Mouse (Mus musculus) spleen, postnatal 14 days (tissue): Measurements from ENCODE around the gene Cwc22.
"Not testable (repeated sequence)": the region's sequence is repeated elsewhere in the genome, so short reads cannot be mapped to it uniquely, and the experiment has no call there.

Experiments
- DNase-seq, 2 experiments: peaks; one replicate each; pipeline ENCODE4 v3.0.0; 2021 to 2022; ENCODE audit warnings: low spot score in 2 of 2

Cwc22 gene

GRCm38 (mm10) chr2:77897988-77898387, 48.2 kb downstream of the Cwc22 start:
- no peak for DNase-seq

GRCm38 (mm10) chr2:77897558-77897899, 48.6 kb downstream of the Cwc22 start:
- no peak for DNase-seq

- no peak for DNase-seq
Measured at GRCm38 (mm10) chr2:77896843-77897557, 49.2 kb downstream of the Cwc22 start.

- not testable (repeated sequence) for DNase-seq
Measured at GRCm38 (mm10) chr2:77895906-77896570, 50.1 kb downstream of the Cwc22 start.

- no peak for DNase-seq
Measured at GRCm38 (mm10) chr2:77894896-77895295, 51.3 kb downstream of the Cwc22 start.

- no peak for DNase-seq
Measured at GRCm38 (mm10) chr2:77893505-77893904, 52.7 kb downstream of the Cwc22 start.

GRCm38 (mm10) chr2:77892573-77892972, 53.6 kb downstream of the Cwc22 start:
- DNase-seq = no peak

- no peak for DNase-seq
Measured at GRCm38 (mm10) chr2:77890836-77891438, 55.2 kb downstream of the Cwc22 start.

- no peak for DNase-seq
Measured at GRCm38 (mm10) chr2:77889949-77890348, 56.2 kb downstream of the Cwc22 start.

GRCm38 (mm10) chr2:77889401-77889800, 56.8 kb downstream of the Cwc22 start:
- DNase-seq = no peak

GRCm38 (mm10) chr2:77888826-77889225, 57.3 kb downstream of the Cwc22 start:
- no peak for DNase-seq

GRCm38 (mm10) chr2:77888056-77888455, 58.1 kb downstream of the Cwc22 start:
- DNase-seq = no peak

- no peak for DNase-seq
Measured at GRCm38 (mm10) chr2:77887166-77887565, 59.0 kb downstream of the Cwc22 start.

- DNase-seq = no peak
Measured at GRCm38 (mm10) chr2:77885491-77886130, 60.6 kb downstream of the Cwc22 start.

GRCm38 (mm10) chr2:77885036-77885435, 61.1 kb downstream of the Cwc22 start:
- DNase-seq = no peak

GRCm38 (mm10) chr2:77884491-77884890, 61.7 kb downstream of the Cwc22 start:
- no peak for DNase-seq

- no peak for DNase-seq
Measured at GRCm38 (mm10) chr2:77882961-77883360, 63.2 kb downstream of the Cwc22 start.

GRCm38 (mm10) chr2:77881301-77882199, 64.6 kb downstream of the Cwc22 start:
- DNase-seq = no peak

GRCm38 (mm10) chr2:77880351-77880750, 65.8 kb downstream of the Cwc22 start:
- no peak for DNase-seq

GRCm38 (mm10) chr2:77879736-77880135, 66.4 kb downstream of the Cwc22 start:
- DNase-seq = no peak

GRCm38 (mm10) chr2:77877156-77877855, 68.9 kb downstream of the Cwc22 start:
- DNase-seq = no peak
